Mouse (Mus musculus): Measurements from ENCODE around the gene Hdac4. TPM values are rescaled to one million over a fixed set of nuclear protein-coding genes. Genes with fewer than 3 reads are reported as not detected.

Gene Hdac4
- polyA plus RNA-seq, 1 experiment, result 14.3 TPM

DNA sequence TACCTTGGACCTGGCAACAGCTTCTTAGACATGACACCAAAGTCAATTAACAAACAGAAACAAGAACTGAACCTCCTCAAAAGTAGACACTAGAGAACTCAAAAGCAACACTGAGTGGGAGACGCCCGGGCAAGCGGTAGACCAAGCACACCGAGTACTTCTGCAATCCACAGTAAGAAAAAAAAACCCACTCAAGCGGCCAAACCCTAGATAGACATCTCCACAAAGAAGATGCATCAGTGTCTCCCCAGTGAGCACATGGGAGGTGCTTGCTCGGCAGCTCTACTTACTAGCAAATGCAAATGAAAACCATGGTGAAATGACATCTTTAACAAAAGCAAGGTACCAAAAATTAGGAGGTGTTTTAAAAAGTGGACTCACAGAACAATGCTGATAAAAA is 67.7 kb downstream of the Hdac4 start:
- Histone ChIP-seq H3K27ac (ENCODE audit: control insufficient read depth, insufficient read depth, low read depth, low read length) (no peak overlapping the region), H3K36me3 (ENCODE audit: control insufficient read depth, insufficient read depth, low read length) (no peaks in the 10 kb centered on the region), H3K4me1 (ENCODE audit: control insufficient read depth, insufficient read depth, low read length) (no peaks in the 10 kb centered on the region), H3K27me3 (ENCODE audit: control insufficient read depth, insufficient read depth, low read length) (no peaks in the 10 kb centered on the region), H3K4me3 (ENCODE audit: control insufficient read depth, low read depth, low read length) (no peak overlapping the region)
- TF ChIP-seq POLR2A (IDR thresholded peaks at IDR 0.05; ENCODE audit: control insufficient read depth, low read depth, low read length), result no peak

DNA sequence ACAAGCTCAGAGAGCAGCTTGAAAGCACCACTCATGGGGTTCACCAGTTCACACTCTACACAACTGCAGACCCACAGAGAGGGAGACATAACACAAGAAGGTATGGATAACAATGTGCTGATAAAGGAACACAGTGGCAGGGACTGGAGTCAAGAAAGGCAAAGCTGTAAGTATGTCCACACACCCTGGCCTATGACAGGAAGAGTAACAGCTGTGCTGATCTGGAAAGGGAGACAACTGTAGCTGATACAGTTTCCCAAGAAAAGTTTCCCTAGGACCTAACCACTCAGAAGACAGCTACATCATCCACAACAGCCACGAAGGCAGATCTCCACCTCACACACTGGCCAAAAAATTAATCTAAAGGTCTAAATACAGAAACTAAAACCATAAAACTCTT is 68.1 kb downstream of the Hdac4 start:
- Histone ChIP-seq H3K4me3 (ENCODE audit: control insufficient read depth, low read depth, low read length) (no peak overlapping the region), H3K36me3 (ENCODE audit: control insufficient read depth, insufficient read depth, low read length) (no peaks in the 10 kb centered on the region), H3K27me3 (ENCODE audit: control insufficient read depth, insufficient read depth, low read length) (no peaks in the 10 kb centered on the region), H3K27ac (ENCODE audit: control insufficient read depth, insufficient read depth, low read depth, low read length) (no peak overlapping the region), H3K4me1 (ENCODE audit: control insufficient read depth, insufficient read depth, low read length) (no peaks in the 10 kb centered on the region)
- TF ChIP-seq CTCF (IDR thresholded peaks at IDR 0.05; ENCODE audit: control insufficient read depth, insufficient read depth, insufficient replicate concordance, low read depth, low read length), result no peak

DNA sequence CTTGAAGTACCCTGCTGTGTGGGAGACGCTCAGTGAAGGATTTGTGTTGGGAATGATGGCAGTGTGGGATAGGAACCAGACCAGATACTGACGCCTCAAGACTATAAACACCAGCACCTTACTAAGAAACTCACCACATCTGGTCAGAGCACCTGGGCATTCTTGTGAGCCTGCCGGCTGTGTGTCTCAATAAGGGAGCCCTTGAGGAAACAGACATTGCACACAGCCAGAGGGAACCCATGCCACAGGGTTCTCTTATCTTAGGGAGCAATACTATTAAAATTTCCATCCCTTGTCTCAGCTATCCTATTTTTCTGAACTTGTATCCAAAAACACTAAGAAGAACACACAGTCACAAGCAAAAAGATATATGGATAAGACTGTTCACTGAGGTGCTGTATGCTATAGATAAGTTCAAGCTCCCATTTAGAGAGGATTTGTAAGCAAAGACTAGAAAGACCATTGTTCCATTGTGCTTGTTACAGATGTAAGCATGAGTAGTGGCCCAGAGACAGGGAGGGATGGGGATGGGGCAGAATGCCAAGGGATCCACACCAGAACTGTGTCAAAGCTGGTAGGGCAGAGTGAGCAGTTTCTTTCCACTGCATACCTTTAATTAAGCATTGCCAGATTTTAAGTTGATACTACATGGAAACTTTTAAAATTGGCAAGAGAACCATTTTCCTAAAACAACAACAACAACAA is 70.8 kb downstream of the Hdac4 start:
- TF ChIP-seq CTCF (IDR thresholded peaks at IDR 0.05; ENCODE audit: control insufficient read depth, insufficient read depth, insufficient replicate concordance, low read depth, low read length), result no peak
- no peak for TF ChIP-seq POLR2A (IDR thresholded peaks at IDR 0.05; ENCODE audit: control insufficient read depth, low read depth, low read length)
- Histone ChIP-seq H3K36me3 (ENCODE audit: control insufficient read depth, insufficient read depth, low read length) (no peaks in the 10 kb centered on the region), H3K27ac (ENCODE audit: control insufficient read depth, insufficient read depth, low read depth, low read length) (no peak overlapping the region), H3K4me3 (ENCODE audit: control insufficient read depth, low read depth, low read length) (no peak overlapping the region), H3K4me1 (ENCODE audit: control insufficient read depth, insufficient read depth, low read length) (no peaks in the 10 kb centered on the region), H3K27me3 (ENCODE audit: control insufficient read depth, insufficient read depth, low read length) (no peaks in the 10 kb centered on the region)

DNA sequence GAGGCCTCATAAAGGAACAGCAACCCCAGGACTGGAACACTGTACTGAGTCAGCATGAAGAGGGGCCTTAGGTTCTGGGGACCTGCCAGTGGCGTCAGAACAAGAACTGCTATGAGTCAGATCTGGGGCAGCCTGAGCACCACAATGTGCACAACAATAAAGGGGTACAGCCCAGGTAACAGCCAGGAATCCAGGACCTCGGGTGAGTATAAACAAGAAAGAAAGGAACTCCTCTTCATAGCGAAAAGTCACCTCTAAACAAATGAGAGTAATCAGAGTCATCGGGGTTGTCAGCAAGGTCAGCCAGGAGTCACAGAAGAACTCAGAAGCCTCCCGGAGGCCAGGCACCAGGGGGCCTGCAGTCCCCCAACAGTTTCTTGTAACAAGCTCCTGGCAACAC is 76.2 kb downstream of the Hdac4 start:
- Histone ChIP-seq H3K36me3 (ENCODE audit: control insufficient read depth, insufficient read depth, low read length) (no peaks in the 10 kb centered on the region), H3K4me1 (ENCODE audit: control insufficient read depth, insufficient read depth, low read length) (no peaks in the 10 kb centered on the region), H3K27me3 (ENCODE audit: control insufficient read depth, insufficient read depth, low read length) (no peaks in the 10 kb centered on the region), H3K4me3 (ENCODE audit: control insufficient read depth, low read depth, low read length) (no peak overlapping the region), H3K27ac (ENCODE audit: control insufficient read depth, insufficient read depth, low read depth, low read length) (no peak overlapping the region)
- TF ChIP-seq CTCF (IDR thresholded peaks at IDR 0.05; ENCODE audit: control insufficient read depth, insufficient read depth, insufficient replicate concordance, low read depth, low read length) (no peak), POLR2A (IDR thresholded peaks at IDR 0.05; ENCODE audit: control insufficient read depth, low read depth, low read length) (no peak)

DNA sequence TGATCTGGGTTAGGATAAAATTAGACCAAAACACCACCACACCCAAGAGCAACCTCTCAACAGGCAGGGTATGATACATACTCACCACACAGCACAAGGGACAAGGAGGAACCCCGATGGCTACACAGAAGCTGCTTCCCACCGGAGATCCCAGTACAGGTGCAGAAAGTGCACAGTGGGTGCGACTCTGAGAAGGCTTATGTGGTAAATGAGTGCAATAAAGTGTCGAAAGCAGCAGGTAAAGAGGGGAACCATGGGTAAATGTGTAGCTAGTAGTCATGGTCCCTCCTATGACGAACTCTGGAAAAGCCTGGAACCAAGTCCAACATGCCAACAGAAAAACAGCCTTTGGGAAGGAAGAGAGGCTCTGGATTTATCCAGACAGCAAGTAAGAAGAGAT is 77.9 kb downstream of the Hdac4 start:
- no peaks in the 10 kb centered on the region for H3K36me3 ChIP-seq (ENCODE audit: control insufficient read depth, insufficient read depth, low read length)
- no peak overlapping the region for H3K4me3 ChIP-seq (ENCODE audit: control insufficient read depth, low read depth, low read length)
- H3K27me3 ChIP-seq (ENCODE audit: control insufficient read depth, insufficient read depth, low read length), result no peaks in the 10 kb centered on the region
- H3K27ac ChIP-seq (ENCODE audit: control insufficient read depth, insufficient read depth, low read depth, low read length), result no peak overlapping the region
- TF ChIP-seq CTCF (IDR thresholded peaks at IDR 0.05; ENCODE audit: control insufficient read depth, insufficient read depth, insufficient replicate concordance, low read depth, low read length) (no peak), POLR2A (IDR thresholded peaks at IDR 0.05; ENCODE audit: control insufficient read depth, low read depth, low read length) (no peak)
- H3K4me1 ChIP-seq (ENCODE audit: control insufficient read depth, insufficient read depth, low read length), result no peaks in the 10 kb centered on the region

DNA sequence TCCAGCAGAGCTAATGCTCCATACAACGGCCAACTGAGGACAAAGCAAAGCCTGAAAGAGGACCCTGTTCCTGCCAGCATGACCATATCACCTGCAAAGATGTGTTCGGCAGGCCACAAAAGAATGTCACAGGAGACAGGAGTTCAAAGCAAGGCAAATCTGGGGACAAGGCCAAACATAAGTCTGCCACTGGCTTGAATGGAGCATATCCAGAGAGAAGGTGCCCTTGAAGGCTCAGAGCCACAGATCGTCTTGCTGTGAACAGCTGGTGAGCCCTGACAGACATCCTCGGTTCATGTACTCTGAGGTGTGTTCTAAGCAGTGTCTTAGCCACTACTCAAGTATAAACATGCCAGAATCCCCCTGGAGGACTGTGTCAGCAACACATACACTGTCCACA is 79.3 kb downstream of the Hdac4 start:
- TF ChIP-seq POLR2A (IDR thresholded peaks at IDR 0.05; ENCODE audit: control insufficient read depth, low read depth, low read length) (no peak), CTCF (IDR thresholded peaks at IDR 0.05; ENCODE audit: control insufficient read depth, insufficient read depth, insufficient replicate concordance, low read depth, low read length) (no peak)
- no peak overlapping the region for H3K27ac ChIP-seq (ENCODE audit: control insufficient read depth, insufficient read depth, low read depth, low read length)

DNA sequence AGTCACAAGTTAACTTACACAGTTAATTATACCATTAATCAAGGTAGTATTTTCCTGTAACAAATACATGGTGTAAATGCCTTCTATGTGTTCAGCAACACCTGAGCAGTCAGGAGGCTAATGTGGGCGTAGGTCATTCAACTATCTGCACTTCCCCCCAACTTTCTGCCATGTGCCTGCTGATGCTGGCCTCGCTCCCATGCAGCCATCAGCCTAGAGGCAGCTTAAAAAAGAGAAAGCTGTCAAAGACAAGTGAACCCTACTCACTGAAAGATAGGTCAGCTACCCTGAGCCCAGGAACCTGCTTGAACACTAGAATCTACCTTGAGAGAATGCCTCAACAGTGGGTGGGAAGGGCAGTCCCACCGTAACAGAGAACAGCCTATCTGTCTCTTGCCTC is 81.4 kb downstream of the Hdac4 start:
- Histone ChIP-seq H3K27me3 (ENCODE audit: control insufficient read depth, insufficient read depth, low read length) (no peaks in the 10 kb centered on the region), H3K27ac (ENCODE audit: control insufficient read depth, insufficient read depth, low read depth, low read length) (no peak overlapping the region), H3K4me1 (ENCODE audit: control insufficient read depth, insufficient read depth, low read length) (no peaks in the 10 kb centered on the region), H3K36me3 (ENCODE audit: control insufficient read depth, insufficient read depth, low read length) (no peaks in the 10 kb centered on the region), H3K4me3 (ENCODE audit: control insufficient read depth, low read depth, low read length) (no peak overlapping the region)
- TF ChIP-seq CTCF (IDR thresholded peaks at IDR 0.05; ENCODE audit: control insufficient read depth, insufficient read depth, insufficient replicate concordance, low read depth, low read length) (no peak), POLR2A (IDR thresholded peaks at IDR 0.05; ENCODE audit: control insufficient read depth, low read depth, low read length) (no peak)

More for the DNA sequence above, 79.3 kb downstream of the Hdac4 start:
- H3K4me1 ChIP-seq (ENCODE audit: control insufficient read depth, insufficient read depth, low read length), result no peaks in the 10 kb centered on the region
- H3K36me3 ChIP-seq (ENCODE audit: control insufficient read depth, insufficient read depth, low read length), result no peaks in the 10 kb centered on the region
- H3K4me3 ChIP-seq (ENCODE audit: control insufficient read depth, low read depth, low read length), result no peak overlapping the region
- no peaks in the 10 kb centered on the region for H3K27me3 ChIP-seq (ENCODE audit: control insufficient read depth, insufficient read depth, low read length)

All from testis, adult 2 months (tissue).